9 mouse cellular contexts compared by ENCODE assay signal in the genomic region with DNA sequence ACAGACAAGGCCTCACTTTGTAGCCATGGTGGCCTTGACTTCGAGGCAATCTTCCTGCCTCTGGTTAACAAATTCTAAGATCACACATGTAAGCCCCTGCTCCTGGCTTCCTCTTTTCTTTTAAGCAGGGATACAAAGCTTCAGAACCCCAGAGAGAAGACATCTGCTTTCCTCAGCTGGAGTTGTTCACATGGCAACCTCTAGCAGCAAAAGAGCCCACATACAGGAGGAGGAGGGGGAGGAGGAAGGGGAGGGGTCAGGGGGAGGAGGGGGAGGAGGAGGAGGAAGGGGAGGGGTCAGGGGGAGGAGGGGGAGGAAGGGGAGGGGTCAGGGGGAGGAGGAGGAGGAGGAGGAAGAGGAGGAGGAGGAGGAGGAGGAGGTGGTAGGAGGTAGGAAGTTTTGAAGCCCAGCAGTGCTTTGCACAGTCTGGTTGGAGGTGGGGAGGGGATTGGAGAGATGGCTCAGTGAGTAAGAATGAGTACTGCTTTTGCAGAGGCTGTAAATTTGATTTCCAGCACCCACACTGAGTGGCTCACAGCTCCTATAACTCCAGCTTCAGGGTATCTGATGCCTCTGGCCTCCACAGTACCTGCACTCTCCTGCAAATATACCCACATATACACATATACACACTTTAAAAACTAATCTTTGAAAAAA. TPM values are rescaled to one million over a fixed set of nuclear protein-coding genes. Genes with fewer than 3 reads are reported as not detected.
DNase-seq lines count a peak whose midpoint lies in the region; ATAC-seq and TF ChIP-seq lines count a peak whose summit lies in the region.
"Had no signal": no experiment of that assay in that cellular context is flagged by ENCODE, and none has a peak within 500 bp of the region (broad histone marks: within the 10 kb centered on the region; RNA-seq: fewer than 3 reads in every experiment).

No protein-coding gene starts in this region.

- H3K9me3 ChIP-seq in forebrain, embryonic 11.5 days (ENCODE audit: control insufficient read depth, low read length): no peaks in the 10 kb centered on the region
- no peaks in the 10 kb centered on the region for H3K9me3 ChIP-seq in liver, embryonic 14.5 days (ENCODE audit: control insufficient read depth, low read length)
- H3K9me3 ChIP-seq: heart, embryonic 13.5 days had no signal

- no peak overlapping the region for H3K4me3 ChIP-seq in forebrain, embryonic 11.5 days (ENCODE audit: low read depth, low read length)
- H3K4me3 ChIP-seq in liver, embryonic 14.5 days (ENCODE audit: insufficient read depth in 1 of 2, low read depth in 2 of 2, low read length in 2 of 2): no peak overlapping the region
- H3K4me3 ChIP-seq: heart, embryonic 13.5 days had no signal

- peak; percentile 68 for ATAC-seq in forebrain, embryonic 11.5 days (replicated peaks; ENCODE audit: low FRiP score)
- ATAC-seq in liver, embryonic 14.5 days (ENCODE audit: insufficient read depth): peak; percentile 24; the same call in 1 of the 2 replicates

- H3K36me3 ChIP-seq in forebrain, embryonic 11.5 days (ENCODE audit: control insufficient read depth, insufficient read depth, low read length): no peaks in the 10 kb centered on the region
- H3K36me3 ChIP-seq in liver, embryonic 14.5 days (replicated peaks; ENCODE audit: control insufficient read depth, insufficient read depth, low read depth): no peaks in the 10 kb centered on the region
- no peaks in the 10 kb centered on the region for H3K36me3 ChIP-seq in splenic B cell, adult 2 months (ENCODE audit: control insufficient read depth, insufficient read depth, low read length, poor library complexity, severe bottlenecking)
- H3K36me3 ChIP-seq: heart, embryonic 13.5 days had no signal

- H3K27ac ChIP-seq in forebrain, embryonic 11.5 days (ENCODE audit: low read depth, low read length): no peak overlapping the region
- no peak overlapping the region for H3K27ac ChIP-seq in liver, embryonic 14.5 days
- H3K27ac ChIP-seq: heart, embryonic 13.5 days had no signal

- H3K9ac ChIP-seq in forebrain, embryonic 11.5 days (ENCODE audit: low read length): no peak overlapping the region
- no peak overlapping the region for H3K9ac ChIP-seq in liver, embryonic 14.5 days (replicated peaks)
- H3K9ac ChIP-seq: heart, embryonic 13.5 days had no signal

- DNase-seq in 3134 (ENCODE audit: extremely low read depth, insufficient read length, low spot score): peak; percentile 49
- DNase-seq in CD4-positive, CD25-positive, alpha-beta regulatory T cell, adult 2 months (ENCODE audit: low read depth, low spot score): peak; percentile 49
- DNase-seq in forebrain, embryonic 11.5 days (ENCODE audit: low spot score): no peak
- DNase-seq in liver, embryonic 14.5 days (ENCODE audit: low read depth in 3 of 3, low spot score in 3 of 3): no peak
- DNase-seq in splenic B cell, adult 2 months (ENCODE audit: low read depth, low spot score): peak; percentile 11
- no peak for DNase-seq in layer of hippocampus, adult 9-11 months
- DNase-seq in adrenal gland, postnatal 4 days (ENCODE audit: low spot score in 2 of 2): no peak
- DNase-seq in urinary bladder, postnatal 36 days (ENCODE audit: low spot score in 2 of 2): no peak

- no peak for TF ChIP-seq EP300 in liver, embryonic 14.5 days (IDR thresholded peaks at IDR 0.05; ENCODE audit: low read depth)

- 63% methylated on average over 1 of the region's 1 CpGs for WGBS in forebrain, embryonic 11.5 days
- 8% methylated on average over 1 of the region's 1 CpGs for WGBS in liver, embryonic 14.5 days (ENCODE audit: insufficient replicate concordance)

- TF ChIP-seq CTCF in liver, embryonic 14.5 days (IDR thresholded peaks at IDR 0.05; ENCODE audit: low read depth): no peak

- no peak overlapping the region for H3K4me2 ChIP-seq in forebrain, embryonic 11.5 days (ENCODE audit: low read depth, low read length, severe bottlenecking)
- no peak overlapping the region for H3K4me2 ChIP-seq in liver, embryonic 14.5 days (ENCODE audit: low read depth)
- H3K4me2 ChIP-seq: heart, embryonic 13.5 days had no signal

- no peaks in the 10 kb centered on the region for H3K27me3 ChIP-seq in forebrain, embryonic 11.5 days (ENCODE audit: control insufficient read depth, insufficient read depth, low read length)
- H3K27me3 ChIP-seq in liver, embryonic 14.5 days (ENCODE audit: control insufficient read depth, insufficient read depth, low read length): no peaks in the 10 kb centered on the region
- H3K27me3 ChIP-seq in splenic B cell, adult 2 months (ENCODE audit: control insufficient read depth, insufficient read depth, low read length, poor library complexity, severe bottlenecking): no peaks in the 10 kb centered on the region
- H3K27me3 ChIP-seq: heart, embryonic 13.5 days had no signal

- H3K4me1 ChIP-seq in forebrain, embryonic 11.5 days (replicated peaks; ENCODE audit: control insufficient read depth, insufficient read depth, low read length): no peaks in the 10 kb centered on the region
- H3K4me1 ChIP-seq in liver, embryonic 14.5 days (replicated peaks; ENCODE audit: control insufficient read depth in 2 of 2, insufficient read depth in 2 of 2, low read length in 1 of 2): peaks cover 0 to 9% of the 10 kb centered on the region in 2 experiments; a peak in 1 of 4 replicates

RNA-seq across cellular contexts. Expression of gene Fkbp1a, which starts 6.2 kb away (rescaled TPM):
- 562 and 601 TPM in 2 replicates for polyA plus RNA-seq in forebrain, embryonic 11.5 days (2014; fragmentation: Nextera tagmentation; extraction: Ambion mirVana)
- 30.5 and 36.5 TPM in 2 replicates for polyA plus RNA-seq in liver, embryonic 14.5 days (2012; rRNA removed)
- polyA plus RNA-seq in liver, embryonic 14.5 days (2014; fragmentation: Nextera tagmentation; extraction: Ambion mirVana): 128 and 140 TPM in 2 replicates
- total RNA-seq in adrenal gland, postnatal 4 days (2021): 100 to 1,000 TPM; 265 to 282 TPM

RNA-seq across cellular contexts. Expression of gene Sdcbp2, which starts 36.3 kb away (rescaled TPM):
- polyA plus RNA-seq in forebrain, embryonic 11.5 days (2014; fragmentation: Nextera tagmentation; extraction: Ambion mirVana): 0.44 and 0.83 TPM in 2 replicates
- polyA plus RNA-seq in liver, embryonic 14.5 days (2012; rRNA removed): 0.22 and 0.29 TPM in 2 replicates
- 0.06 and 0.13 TPM in 2 replicates for polyA plus RNA-seq in liver, embryonic 14.5 days (2014; fragmentation: Nextera tagmentation; extraction: Ambion mirVana)
- total RNA-seq in adrenal gland, postnatal 4 days (2021): 1 to 10 TPM; 1.9 to 2.5 TPM

RNA-seq across cellular contexts. Expression of gene Nsfl1c, which starts 42.1 kb away (rescaled TPM):
- polyA plus RNA-seq in forebrain, embryonic 11.5 days (2014; fragmentation: Nextera tagmentation; extraction: Ambion mirVana): 282 and 286 TPM in 2 replicates
- 37.1 and 53.2 TPM in 2 replicates for polyA plus RNA-seq in liver, embryonic 14.5 days (2012; rRNA removed)
- 64.6 and 67.2 TPM in 2 replicates for polyA plus RNA-seq in liver, embryonic 14.5 days (2014; fragmentation: Nextera tagmentation; extraction: Ambion mirVana)
- 100 to 1,000 TPM; 147 to 154 TPM for total RNA-seq in adrenal gland, postnatal 4 days (2021)

Comparison
In these comparisons a context has a peak if more than half of its experiments do, and no peak if none do; other contexts are left out.
1. DNase-seq: peak in 3134 (single experiment), CD4-positive, CD25-positive, alpha-beta regulatory T cell, adult 2 months (single experiment) and splenic B cell, adult 2 months (single experiment); none in forebrain, embryonic 11.5 days (single experiment), liver, embryonic 14.5 days (0 of 3), layer of hippocampus, adult 9-11 months (single experiment), adrenal gland, postnatal 4 days (0 of 2) and urinary bladder, postnatal 36 days (0 of 2).